Mouse (Mus musculus) heart, adult 18-20 months (tissue): ENCODE results near the gene Coro2a. TPM values are rescaled to one million over a fixed set of nuclear protein-coding genes. Genes with fewer than 3 reads are reported as not detected.
"Not testable (repeated sequence)": the region's sequence is repeated elsewhere in the genome, so short reads cannot be mapped to it uniquely, and the experiment has no call there.

Experiments used
- DNase-seq, 2 experiments: peaks; one replicate each; pipeline ENCODE4 v3.0.0; 2021 to 2022; ENCODE audit warnings: mixed read lengths in 1 of 2
- total RNA-seq, 2 experiments: library from RNA; stranded (reverse); gene quantifications; 2 replicates each; pipeline ENCODE4 v1.2.3; 2021

The Coro2a gene
- total RNA-seq, 2 experiments from 2014 or later: 0.32 to 1.0 TPM

DNA sequence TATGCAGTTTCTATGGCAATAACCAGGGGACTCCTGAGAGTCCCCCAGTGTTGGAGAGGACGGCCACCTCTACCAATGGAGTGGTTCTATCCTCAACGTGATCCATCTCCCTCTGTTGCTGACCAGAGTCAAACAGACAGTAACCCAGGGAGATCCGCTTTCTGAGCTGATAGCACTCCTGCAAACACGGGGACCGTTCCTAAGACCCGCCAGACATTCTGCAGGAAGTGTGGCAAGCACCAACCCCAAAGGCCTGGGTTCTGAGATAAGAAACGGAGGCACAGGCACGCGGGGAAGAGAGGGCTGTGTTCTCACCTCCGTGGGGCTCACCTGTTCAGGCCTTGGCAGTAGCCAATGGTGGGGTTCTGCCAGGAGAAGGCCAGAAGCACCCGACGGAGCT lies 11.6 kb upstream of the Coro2a start:
- no peak for DNase-seq

DNA sequence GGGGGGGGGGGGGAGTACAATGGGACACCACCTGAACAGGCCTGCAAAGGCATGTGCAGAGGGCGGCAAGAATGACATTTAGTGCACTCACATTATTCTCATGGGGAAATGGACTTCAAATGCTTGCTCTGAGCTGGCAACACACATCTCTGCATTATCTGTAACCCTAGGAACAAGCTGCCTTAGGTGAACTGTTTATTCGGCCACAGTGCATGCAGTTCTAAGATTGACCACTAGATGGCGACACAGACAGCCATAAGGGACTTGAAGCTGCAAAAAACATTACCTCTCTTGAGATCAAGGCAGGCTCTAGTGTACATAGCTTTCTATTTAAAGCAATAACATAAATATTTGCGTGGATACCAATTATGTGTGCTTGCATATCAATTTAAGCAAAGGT lies 9.2 kb upstream of the Coro2a start:
- peak; percentile 75 to 95 for DNase-seq

DNA sequence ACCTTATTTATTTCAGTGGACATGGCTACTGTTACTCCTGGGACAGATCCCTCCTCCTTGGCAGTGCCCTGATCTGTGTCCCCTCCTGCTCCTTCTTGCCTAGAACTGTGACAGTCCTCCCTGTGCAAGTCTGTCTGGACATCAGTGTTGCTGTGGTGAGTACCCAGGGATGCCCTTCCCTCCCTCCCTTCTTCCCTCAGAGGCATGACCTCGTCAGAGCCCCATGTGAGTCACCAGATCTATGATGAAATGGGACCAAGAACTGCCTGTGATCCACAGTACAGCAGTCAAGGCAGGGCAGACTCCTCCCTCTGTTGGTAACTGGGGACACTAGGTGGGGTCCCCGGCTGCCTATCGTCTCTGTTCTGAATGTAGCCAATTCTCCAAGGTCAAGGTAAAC lies 5.6 kb upstream of the Coro2a start:
- no peak for DNase-seq

DNA sequence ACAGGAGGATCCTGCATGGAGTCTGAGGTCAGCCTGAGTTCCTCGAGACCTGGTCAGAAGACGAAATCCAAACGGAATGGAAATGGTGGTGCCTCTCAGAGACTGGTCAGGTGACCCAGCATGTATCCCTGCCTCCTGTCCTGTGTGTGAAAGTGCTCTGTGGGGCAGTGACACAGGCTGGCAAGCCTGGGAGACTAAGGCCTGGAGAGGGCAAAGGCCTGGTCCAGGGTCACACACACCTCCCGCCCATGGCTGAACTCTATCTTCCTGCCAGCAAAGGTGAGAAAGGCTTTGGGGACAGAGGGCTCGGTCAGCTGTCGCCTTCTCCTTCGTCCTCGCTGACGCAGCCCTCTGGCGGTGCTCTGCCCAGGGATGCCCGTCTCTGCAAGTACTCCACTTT lies 3.4 kb upstream of the Coro2a start:
- no peak for DNase-seq

DNA sequence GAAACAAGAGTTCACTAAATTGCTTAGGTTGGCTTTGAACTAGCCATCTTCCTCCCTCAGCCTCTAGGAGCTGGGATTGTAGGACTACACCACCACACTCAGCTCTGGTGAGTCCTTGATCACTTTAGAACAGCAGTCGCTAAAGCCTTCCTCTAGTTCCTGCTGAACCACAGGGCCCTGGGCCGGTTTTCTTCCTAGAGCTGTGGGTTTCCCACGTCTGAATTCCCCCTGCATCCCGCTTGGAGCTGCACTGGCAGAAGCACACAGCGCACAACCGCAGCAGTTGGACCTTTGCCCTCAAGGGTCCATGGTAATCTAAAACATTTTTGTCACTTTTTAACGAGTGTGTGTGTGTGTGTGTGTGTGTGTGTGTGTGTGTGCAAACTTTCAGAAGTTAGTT lies 702 bp upstream of the Coro2a start:
- no peak for DNase-seq

DNA sequence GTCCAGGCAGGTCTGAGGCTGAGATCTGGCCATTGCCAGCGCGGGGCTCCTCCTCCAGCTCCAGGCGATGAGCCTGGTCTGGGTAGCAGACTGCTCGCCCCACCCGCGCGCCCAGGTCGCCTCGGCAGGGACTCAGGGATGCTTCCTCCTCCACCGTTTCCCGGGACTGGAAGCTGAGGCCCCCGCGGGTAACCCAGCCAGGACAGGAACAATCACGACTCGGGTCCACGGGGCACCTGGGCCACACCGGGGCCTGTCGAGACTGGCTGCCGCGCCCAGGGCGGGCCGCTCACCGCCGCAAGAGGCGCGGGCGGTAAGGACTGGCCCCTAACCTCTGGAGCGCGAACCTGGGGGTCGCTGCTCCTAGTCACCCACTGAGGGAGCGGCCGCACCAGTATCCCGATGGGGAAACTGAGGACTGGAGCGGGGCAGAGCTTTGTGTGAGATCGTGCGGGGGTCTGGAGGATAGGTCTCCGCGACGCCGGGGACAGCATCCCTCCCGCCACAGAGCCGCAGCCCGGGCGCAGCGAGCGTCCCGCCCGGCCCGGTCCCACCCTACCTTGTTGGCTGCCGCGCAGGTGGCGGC lies 651 bp downstream of the Coro2a start:
- DNase-seq: no peak

DNA sequence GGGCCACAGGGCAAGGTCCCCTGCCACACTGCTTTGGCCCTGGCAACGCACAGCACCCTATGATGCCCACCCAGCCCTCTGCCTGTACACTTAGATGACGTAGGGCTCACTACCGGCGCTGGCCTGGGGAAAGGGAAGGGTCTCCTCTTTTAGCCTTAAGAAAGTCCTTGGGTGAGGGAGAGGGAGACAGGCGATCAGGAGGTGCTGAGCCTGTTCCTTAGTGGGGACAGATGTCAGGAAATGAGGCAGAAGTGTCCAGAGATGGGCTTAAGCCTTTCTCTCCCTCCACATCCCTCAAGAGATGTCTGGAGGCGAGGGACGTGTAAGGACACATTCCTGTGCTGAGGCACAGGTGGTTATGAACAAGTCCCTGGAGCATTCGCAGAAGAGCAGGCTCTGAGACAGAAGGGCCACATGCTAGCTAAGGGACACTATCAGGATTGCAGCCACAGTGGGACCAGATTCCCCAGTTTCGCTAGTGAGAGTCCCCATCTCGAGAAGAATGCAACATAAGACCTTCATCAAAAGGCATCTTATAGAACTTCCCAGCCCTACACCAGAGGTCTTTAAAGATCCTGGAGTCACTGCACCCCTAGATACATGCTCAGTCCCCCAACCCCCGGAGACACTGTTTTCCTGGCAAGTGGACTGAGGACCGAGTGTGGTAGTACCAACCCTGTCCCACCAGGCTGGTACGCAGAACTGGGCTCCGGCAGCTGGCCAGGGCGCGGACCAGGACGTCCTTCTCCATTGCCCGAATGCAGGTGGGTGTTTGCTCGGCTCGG lies 1.3 kb downstream of the Coro2a start:
- DNase-seq: no peak

DNA sequence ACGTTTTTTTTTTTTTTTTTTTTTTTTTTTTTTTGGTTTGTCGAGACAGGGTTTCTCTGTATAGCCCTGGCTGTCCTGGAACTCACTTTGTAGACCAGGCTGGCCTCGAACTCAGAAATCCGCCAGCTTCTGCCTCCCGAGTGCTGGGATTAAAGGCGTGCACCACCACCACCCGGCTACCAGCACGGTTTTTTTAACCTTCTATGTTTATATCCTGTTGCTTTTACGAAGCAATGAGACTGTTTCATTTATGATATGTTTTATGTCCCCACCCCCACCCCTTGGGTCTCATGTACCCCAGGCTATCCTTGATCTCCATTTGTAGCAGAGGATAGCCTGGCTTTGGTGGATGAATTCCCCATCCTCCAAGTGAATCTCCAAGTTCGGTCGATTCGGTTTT lies 2.4 kb downstream of the Coro2a start:
- DNase-seq: not testable (repeated sequence)

DNA sequence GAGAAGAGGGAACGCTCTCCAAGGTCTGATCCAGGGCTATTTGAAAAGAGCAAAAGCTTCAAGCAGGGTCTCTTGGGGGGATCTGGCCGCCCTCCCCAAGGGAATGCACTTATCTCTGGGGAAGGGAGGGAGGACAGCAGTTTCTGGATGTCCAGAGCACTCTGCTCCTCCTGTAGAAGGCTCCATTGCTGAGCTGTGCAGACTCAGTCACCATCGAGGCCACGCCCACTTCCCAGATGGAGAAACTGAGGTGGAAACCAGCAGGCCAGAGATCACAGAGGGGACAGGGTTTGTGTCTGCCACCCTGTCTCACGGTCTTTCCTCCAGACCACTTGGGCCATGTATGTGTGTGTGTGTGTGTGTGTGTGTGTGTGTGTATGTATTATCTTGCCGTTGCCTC lies 3.0 kb downstream of the Coro2a start:
- DNase-seq: no peak

DNA sequence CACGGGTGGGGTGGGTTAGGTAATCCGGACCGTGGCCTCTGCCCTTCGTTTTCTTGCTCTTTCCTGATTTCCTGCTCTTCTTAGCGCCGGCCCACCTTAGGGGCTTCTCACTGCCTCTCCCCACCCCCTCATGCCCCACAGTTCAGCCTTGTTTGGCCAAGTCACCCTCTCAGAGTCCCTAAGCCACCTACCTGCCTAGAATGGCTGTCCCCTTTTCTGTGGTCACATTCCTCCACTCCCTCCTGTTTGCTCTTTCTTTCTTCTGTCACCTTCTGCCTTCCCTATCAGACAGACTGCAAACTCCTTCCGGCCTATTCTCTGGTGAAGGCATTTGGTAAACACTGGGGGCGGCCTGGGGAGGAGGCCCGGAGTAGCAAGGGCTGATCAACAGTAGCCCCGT lies 3.9 kb downstream of the Coro2a start:
- DNase-seq: no peak

DNA sequence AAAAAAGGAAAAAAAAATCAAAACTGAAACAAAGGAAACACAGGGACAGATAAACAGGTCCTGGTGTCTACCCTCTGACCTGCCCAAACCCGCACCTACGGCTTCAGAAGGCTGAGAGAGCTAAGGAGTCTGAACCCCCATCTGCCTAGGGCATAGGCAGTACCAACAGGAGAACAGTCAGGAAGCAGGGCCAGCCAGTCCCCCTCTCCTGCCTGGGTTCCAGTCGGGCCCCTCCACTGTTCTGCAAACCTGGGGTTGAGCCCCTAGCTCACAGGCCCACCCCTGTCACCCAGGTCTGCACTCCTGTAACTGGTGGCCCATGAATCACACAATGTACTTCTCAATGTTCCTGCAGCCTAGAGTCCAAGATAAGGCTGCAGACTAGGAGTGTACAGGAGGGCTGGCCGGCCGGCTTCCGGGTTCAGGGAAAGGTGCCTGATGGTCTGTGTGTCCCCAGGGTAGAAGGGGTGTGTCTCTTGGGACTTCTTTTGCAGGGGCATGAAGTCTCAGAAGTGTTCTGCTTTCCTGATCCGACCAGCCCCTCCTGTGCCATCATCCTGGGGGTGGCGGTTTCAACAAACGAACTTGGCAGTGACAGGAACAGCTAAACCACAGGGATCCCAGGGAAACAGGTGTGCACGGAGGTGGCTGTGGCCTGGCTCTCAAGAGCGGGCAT lies 4.6 kb downstream of the Coro2a start:
- DNase-seq: no peak

DNA sequence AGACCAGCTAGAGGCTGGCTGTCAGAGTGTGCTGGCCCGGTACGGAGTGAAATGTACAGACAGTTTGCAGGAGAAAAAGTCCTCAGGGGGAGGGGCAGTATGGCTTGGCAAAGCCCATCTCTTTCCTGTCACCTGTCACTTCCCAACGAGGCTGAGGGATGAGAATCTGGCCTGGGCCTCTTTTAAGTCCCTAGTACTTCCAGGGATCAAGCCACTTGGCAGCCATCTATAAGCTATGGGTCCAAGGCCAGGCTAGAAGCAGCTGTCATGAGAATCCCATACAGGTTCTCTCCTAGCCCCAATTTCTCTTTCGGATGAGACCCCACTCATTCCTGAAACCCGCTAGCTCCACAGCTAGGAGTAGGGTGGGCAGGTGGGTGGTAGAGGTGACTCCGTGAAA lies 5.6 kb downstream of the Coro2a start:
- no peak for DNase-seq

DNA sequence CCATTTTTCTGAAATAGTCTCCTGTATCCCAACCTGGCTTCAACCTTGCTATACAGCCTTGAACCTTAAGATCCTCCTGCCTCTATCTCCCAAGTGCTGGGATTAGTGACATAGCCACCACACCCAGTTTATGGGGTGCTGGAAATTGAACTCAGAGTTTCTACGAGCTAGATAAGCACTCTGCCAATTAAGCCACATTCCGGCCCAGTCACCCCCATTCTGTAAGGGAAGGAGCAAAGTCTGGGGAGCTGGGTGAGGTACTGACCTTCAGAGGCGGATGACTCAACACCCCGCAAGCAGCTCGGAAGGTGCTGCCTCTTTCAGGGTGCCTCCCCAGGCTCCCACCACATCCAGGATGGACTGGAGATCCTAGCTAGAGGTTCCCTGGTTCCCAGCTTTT lies 7.9 kb downstream of the Coro2a start:
- no peak for DNase-seq

DNA sequence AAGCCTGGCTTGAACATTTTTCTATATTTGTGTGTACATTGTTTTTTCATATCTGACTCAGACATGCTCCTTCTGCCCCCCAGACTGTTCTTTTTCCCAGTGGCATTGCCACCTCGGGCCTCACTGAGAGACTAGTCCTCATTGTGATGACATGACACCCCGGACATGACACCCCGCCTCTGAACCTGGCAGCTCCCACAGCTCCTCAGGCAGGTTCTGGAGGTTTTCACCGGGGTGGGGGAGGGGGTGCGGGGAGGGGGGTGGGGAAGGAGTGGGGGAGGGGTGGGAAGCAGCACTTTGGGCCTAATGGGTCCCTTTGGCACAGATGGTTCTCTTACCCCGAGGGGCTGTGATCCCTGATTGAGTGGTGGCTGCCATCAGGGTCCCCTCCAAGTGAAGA lies 8.5 kb downstream of the Coro2a start:
- no peak for DNase-seq

DNA sequence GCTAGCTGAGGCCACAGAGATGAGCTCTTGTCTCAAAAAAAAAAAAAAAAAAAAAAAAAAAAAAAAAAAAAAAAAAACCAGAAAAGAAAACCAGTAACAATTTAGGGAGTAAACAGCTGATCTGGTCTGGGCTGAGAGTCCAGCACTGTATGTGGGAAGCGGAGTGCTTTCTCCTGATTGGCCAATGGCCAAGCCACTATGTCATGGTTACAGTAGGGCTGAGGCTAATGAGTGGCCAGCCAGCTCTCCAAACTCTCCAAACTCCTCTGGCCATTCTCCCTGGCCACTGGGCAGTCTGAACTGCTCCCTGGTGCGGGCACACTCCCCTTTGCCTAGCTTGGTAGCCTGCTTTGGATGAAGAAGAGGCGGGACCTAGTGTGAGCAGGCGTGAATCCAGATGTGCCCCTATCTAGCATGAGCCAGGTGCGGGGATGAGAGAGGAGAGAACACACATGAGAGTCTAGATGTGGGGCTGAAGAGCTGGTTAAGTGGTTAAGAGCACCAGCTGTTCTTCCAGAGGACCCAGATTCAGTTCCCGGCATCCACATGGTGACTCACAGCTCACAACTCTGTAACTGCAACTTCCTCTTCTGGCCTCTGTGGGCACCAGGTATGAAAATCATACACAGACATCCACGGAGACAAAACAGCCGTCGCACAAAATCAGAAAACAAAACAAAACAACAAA lies 10.0 kb downstream of the Coro2a start:
- DNase-seq: no peak

DNA sequence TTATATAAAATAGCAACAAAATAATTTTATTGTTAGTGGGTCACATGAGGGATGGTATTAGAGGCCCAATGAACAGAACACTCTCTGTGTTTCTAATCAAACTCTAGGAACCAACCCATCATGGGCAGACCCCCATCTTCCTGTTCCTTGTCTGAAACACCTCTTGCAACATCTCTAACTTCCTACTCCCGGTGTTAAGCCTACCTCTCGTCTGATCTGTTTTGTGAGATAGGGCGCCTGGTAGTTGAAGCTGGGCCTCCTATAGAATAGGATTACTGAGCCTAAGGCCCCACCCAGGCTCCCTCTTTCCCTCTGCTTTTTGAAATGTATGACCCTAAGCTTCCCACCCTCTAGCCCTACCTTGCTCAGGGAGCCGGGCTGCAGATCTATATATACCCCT lies 11.2 kb downstream of the Coro2a start:
- DNase-seq: no peak

DNA sequence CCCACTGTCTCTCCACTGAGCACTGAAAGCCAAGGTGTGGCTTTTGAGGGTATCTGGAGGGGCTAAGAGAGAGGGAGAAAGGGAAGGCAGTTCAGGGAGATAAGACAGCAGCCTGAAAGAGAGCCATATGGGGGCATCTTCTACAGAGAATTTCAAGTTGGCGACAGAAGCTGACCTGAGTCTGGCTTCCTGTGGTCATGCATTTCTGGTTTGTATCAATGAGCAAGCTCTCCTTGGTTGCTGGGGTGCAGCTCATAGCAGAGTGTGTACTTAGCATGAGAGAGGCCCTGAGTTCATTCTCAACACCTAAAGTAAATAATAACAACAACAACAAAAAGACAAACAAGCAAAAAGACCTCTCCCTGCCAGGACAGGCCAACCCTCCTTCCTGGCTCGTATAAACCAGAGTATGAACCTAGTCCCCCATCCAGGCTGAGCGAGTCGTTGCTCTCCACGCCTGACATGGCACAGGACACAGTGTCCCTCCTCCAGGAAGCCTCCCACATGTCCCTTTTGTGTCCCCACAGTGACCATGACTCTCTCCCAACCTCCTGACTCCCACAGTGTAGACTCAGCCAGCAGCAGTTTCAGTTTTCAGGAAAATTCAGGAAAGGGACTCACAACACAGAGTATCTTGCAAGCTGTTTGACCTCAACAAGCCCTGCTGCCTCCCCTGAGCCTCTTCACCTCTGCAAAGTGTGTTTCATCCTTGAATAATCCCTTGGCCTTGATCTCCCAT lies 11.9 kb downstream of the Coro2a start:
- DNase-seq: no peak

DNA sequence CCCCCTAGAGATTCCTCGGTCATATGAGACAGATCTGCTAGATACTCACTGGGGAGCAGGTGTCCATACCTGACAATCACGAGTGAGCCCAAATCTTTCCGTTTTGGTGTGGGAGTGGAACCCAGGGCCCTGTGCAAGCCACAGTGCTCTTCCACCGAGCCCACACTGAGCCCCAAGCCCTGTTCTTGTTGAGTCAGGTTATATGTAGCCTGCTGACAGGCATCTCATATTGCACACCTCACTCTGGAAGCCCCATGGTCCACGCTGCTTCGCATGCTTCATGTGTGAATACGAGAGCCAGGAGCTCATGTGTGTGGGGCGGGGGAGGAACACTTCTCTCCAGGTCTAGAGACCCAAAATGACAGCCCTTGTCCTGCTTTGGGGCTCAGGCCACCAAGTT lies 12.9 kb downstream of the Coro2a start:
- no peak for DNase-seq

DNA sequence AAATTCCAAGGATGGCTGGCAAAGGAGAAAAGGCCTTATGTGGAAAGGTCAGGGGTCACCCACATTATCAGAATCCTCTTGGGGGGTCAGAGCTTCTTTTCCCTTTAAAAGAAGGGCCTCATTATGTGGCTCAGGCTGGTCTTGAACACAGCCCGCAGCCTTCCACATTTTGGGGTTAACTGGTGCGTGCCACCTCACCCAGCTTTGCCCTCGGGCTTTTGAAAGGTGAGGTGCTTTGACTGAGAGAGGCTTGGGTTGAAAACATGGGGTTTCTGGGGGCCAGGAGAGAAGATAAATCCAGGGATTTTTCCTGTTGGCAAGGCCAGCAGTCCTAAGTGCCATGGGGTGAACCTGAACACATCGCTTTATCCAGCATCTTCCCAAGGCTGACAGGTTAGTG lies 15.5 kb downstream of the Coro2a start:
- no peak for DNase-seq

DNA sequence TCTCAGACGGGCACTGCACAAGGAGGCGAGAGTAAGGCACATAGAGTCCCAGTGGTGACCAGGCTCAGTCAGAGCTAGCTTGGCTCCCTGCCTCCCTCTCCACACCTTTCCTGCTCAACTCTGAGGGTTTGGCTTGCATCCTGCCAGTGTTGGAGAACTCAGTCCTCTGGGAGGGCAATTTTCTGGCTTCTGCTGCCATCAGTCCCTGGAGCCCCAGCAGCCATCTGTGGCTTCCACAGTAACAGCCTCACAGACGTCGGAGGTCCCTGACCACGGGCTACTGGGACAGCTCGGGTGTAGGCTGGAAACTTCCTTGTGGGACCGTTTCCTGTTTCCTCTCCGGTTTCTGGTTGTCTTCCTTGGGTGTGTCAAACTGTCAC lies 16.2 kb downstream of the Coro2a start:
- DNase-seq: no peak

DNA sequence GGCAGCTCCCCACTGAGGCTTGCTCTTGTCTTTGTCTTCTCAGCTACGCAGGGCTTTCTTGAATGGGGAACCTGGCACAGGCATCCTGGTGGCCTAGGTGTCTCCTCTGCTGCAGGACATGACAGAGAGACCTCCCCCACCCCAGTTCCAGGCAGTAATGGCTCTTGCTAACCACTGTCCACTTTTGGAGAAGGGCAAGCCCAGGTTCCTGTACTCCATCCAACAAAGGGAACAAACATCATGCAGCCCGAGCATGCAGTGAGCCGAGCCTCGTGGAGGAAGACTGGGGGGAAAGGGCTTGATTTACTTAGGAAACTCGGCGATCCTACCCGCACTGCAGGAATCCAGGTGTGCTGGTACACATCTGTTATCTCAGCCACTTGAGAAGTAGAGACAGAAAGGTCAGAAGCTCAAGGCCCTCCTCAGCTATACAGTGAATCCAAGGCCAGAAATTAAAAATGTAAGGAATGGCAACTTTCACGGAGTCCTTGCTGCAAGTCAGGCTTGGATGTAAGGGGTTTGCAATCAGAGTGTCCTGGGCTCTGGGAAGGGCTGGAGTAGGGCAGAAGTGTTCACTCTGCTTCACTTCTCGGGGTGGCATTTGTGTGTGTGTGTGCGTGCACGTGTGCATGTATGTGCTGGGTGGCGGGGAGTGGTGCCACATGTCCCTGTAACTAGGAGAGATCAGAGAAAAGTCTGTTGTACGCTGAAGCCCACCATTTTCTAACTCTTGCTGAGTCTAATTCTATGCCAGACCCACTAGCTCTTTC lies 16.8 kb downstream of the Coro2a start:
- no peak for DNase-seq

DNA sequence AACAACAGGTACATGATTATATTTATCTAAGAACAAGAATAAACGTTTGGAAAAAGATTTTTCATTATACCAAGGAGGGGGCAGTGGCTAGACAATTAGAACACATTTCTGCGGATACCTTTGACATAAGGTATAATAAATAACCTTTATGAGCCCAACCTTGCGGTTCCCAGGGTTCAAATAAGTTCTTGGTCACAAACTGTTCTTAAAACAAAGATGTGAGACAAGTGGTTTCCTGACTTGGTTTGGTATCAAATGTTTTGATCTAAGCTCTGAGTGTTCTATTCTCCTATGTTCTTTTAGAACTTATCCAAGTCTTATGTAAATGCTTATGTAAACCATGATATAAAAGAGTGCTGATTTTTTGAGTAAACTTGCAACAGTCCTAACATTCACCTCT lies 17.5 kb downstream of the Coro2a start:
- not testable (repeated sequence) for DNase-seq
